Mouse (Mus musculus): ENCODE measurements around the gene Tfpi. TPM values are rescaled to one million over a fixed set of nuclear protein-coding genes. Genes with fewer than 3 reads are reported as not detected.

Tfpi gene
- polyA plus RNA-seq (2014; fragmentation: Nextera tagmentation; extraction: Ambion mirVana): 14.3 and 17.2 TPM in 2 replicates

DNA sequence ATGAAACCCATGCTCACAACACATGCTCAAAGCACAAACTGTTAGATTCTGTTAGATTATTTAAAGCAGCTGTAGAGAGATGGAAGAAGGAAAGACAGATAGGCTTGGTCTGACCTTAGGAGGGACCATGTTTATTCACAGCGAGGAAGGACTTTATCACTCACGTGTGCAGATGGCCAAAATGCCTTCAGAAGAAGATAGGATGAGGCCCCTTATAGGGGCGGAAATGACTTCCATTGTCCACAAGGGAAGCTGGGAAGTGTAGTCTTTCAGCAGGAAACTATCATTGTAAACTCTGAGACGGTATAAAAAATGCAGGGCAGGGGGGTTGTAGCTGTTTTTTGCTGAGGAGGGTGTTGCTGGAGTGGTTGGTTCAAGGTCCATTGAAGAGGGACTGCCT, at the start of gene Tfpi:
Tfpi (minus strand) TSS at position 199 of the 400 bp plus-strand sequence.
- no peak within 1 kb of the TSS for H3K4me2 ChIP-seq (ENCODE audit: low read length)

DNA sequence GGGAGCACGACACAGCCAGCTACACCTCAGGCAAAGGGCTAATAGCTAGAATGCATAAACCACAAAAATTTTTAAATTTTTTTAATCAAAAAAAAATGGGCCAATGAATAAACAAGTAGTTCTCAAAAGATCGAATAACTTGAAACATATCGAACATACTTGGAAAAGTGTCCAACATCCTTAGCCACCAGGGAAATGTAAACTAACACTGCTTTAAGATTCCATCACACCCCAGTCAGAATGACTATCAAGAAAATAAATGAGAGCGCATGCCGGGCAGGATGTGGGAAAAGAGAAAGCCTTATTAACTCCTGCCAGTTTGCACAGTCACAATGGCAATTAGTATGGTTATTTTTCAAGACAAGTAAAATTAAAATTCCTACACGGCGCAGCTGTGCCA, 49.6 kb upstream of the Tfpi start:
- no peak overlapping the region for H3K4me3 ChIP-seq (ENCODE audit: low read depth, low read length)
- no peaks in the 10 kb centered on the region for H3K9me3 ChIP-seq (replicated peaks; ENCODE audit: control insufficient read depth, low read length)
- no peak overlapping the region for H3K27ac ChIP-seq (ENCODE audit: low read depth, low read length)
- 70% methylated on average over 7 of the region's 7 CpGs for WGBS
- H3K4me1 ChIP-seq (ENCODE audit: control insufficient read depth, insufficient read depth, low read length): no peaks in the 10 kb centered on the region
- H3K27me3 ChIP-seq (replicated peaks; ENCODE audit: control insufficient read depth, insufficient read depth, low read length): no peaks in the 10 kb centered on the region
- H3K36me3 ChIP-seq (ENCODE audit: control insufficient read depth, insufficient read depth, low read length): no peaks in the 10 kb centered on the region
- no peak overlapping the region for H3K4me2 ChIP-seq (ENCODE audit: low read length)
- ATAC-seq: no peak
- no peak for DNase-seq (ENCODE audit: low spot score)
- no peak overlapping the region for H3K9ac ChIP-seq (ENCODE audit: low read length)

More for the DNA sequence above, at the start of gene Tfpi:
- no peak for ATAC-seq
- H3K27ac ChIP-seq (ENCODE audit: low read depth, low read length): no peak within 1 kb of the TSS
- WGBS: 76% methylated on average over 4 of the region's 4 CpGs
- no peaks in the 10 kb centered on the region for H3K36me3 ChIP-seq (ENCODE audit: control insufficient read depth, insufficient read depth, low read length)
- H3K4me3 ChIP-seq (ENCODE audit: low read depth, low read length): no peak within 1 kb of the TSS
- no peaks in the 10 kb centered on the region for H3K27me3 ChIP-seq (replicated peaks; ENCODE audit: control insufficient read depth, insufficient read depth, low read length)
- DNase-seq (ENCODE audit: low spot score): no peak
- no peaks in the 10 kb centered on the region for H3K4me1 ChIP-seq (ENCODE audit: control insufficient read depth, insufficient read depth, low read length)
- no peak within 1 kb of the TSS for H3K9ac ChIP-seq (ENCODE audit: low read length)
- H3K9me3 ChIP-seq (replicated peaks; ENCODE audit: control insufficient read depth, low read length): no peaks in the 10 kb centered on the region

DNA sequence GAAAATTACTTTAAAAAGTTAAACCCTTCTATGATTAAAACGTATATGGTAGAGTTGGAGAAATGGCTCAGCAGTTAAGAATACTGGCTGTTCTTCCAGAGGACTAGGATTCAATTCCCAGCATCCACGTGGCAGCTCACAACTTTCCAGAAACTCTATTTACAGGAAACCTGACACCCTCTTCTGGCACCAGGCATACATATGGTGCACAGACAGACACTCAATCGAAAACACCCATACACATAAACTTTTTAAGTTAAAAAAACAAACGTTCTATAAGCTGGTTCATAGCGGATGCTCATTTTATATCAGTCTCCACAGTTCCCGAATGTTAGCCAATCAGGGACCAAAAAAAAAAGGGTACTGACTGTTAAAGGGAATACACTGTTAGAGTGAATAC, 49.2 kb upstream of the Tfpi start:
- WGBS: 77% methylated on average over 6 of the region's 6 CpGs
- DNase-seq (ENCODE audit: low spot score) (no peak), ATAC-seq (no peak)
- no peak overlapping the region for H3K4me3 ChIP-seq (ENCODE audit: low read depth, low read length)
- H3K4me1 ChIP-seq (ENCODE audit: control insufficient read depth, insufficient read depth, low read length): no peaks in the 10 kb centered on the region
- H3K36me3 ChIP-seq (ENCODE audit: control insufficient read depth, insufficient read depth, low read length): no peaks in the 10 kb centered on the region
- H3K4me2 ChIP-seq (ENCODE audit: low read length): no peak overlapping the region
- no peaks in the 10 kb centered on the region for H3K9me3 ChIP-seq (replicated peaks; ENCODE audit: control insufficient read depth, low read length)
- H3K9ac ChIP-seq (ENCODE audit: low read length): no peak overlapping the region
- no peaks in the 10 kb centered on the region for H3K27me3 ChIP-seq (replicated peaks; ENCODE audit: control insufficient read depth, insufficient read depth, low read length)
- no peak overlapping the region for H3K27ac ChIP-seq (ENCODE audit: low read depth, low read length)

DNA sequence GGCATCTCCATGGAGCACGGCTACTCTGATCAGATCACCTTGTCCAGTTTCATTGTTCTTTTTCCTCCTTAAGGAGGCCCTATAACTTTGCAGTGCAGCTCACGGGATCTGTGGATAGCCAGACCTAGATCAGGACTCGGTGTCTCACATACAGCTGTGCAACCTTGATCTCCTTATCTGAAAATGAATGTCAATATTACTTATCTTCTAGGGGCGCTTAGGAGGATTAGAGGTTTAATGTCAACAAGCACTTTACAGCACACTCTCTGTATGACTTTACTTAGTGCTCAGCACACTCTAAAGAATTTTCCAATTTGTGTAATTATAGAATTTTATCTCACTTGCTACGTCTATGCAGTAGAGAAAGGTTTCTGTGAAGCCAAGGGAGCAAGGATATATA, 48.5 kb upstream of the Tfpi start:
- WGBS: 89% methylated on average over 5 of the region's 5 CpGs
- no peak overlapping the region for H3K4me3 ChIP-seq (ENCODE audit: low read depth, low read length)
- no peaks in the 10 kb centered on the region for H3K9me3 ChIP-seq (replicated peaks; ENCODE audit: control insufficient read depth, low read length)
- no peak overlapping the region for H3K27ac ChIP-seq (ENCODE audit: low read depth, low read length)
- no peaks in the 10 kb centered on the region for H3K36me3 ChIP-seq (ENCODE audit: control insufficient read depth, insufficient read depth, low read length)
- no peak for DNase-seq (ENCODE audit: low spot score)
- ATAC-seq: no peak
- no peak overlapping the region for H3K4me2 ChIP-seq (ENCODE audit: low read length)
- H3K9ac ChIP-seq (ENCODE audit: low read length): no peak overlapping the region
- no peaks in the 10 kb centered on the region for H3K27me3 ChIP-seq (replicated peaks; ENCODE audit: control insufficient read depth, insufficient read depth, low read length)
- no peaks in the 10 kb centered on the region for H3K4me1 ChIP-seq (ENCODE audit: control insufficient read depth, insufficient read depth, low read length)

DNA sequence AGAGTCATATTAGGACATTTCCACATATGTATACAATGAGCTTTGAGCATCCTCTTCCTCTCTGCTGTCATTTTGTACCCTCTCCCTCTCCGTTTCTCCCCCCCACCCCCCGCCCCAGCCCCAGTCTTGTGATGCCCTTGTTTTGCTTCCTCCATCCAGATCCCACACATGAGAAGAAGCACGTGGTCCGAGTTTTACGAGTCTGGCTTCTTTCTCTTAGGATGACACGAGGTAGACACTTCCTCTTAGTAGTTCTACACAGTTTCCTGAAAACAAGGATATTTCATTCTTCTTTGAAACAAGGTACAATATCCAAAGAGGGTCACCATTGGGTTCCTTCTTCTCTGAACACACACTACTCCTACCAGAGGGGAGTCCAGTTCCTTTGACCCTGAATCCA, 47.4 kb upstream of the Tfpi start:
- WGBS: 87% methylated on average over 6 of the region's 6 CpGs
- no peaks in the 10 kb centered on the region for H3K36me3 ChIP-seq (ENCODE audit: control insufficient read depth, insufficient read depth, low read length)
- H3K27me3 ChIP-seq (replicated peaks; ENCODE audit: control insufficient read depth, insufficient read depth, low read length): no peaks in the 10 kb centered on the region
- H3K4me3 ChIP-seq (ENCODE audit: low read depth, low read length): no peak overlapping the region
- ATAC-seq: no peak
- no peaks in the 10 kb centered on the region for H3K9me3 ChIP-seq (replicated peaks; ENCODE audit: control insufficient read depth, low read length)
- no peak for DNase-seq (ENCODE audit: low spot score)
- H3K4me1 ChIP-seq (ENCODE audit: control insufficient read depth, insufficient read depth, low read length): no peaks in the 10 kb centered on the region
- no peak overlapping the region for H3K9ac ChIP-seq (ENCODE audit: low read length)
- H3K27ac ChIP-seq (ENCODE audit: low read depth, low read length): no peak overlapping the region
- no peak overlapping the region for H3K4me2 ChIP-seq (ENCODE audit: low read length)

DNA sequence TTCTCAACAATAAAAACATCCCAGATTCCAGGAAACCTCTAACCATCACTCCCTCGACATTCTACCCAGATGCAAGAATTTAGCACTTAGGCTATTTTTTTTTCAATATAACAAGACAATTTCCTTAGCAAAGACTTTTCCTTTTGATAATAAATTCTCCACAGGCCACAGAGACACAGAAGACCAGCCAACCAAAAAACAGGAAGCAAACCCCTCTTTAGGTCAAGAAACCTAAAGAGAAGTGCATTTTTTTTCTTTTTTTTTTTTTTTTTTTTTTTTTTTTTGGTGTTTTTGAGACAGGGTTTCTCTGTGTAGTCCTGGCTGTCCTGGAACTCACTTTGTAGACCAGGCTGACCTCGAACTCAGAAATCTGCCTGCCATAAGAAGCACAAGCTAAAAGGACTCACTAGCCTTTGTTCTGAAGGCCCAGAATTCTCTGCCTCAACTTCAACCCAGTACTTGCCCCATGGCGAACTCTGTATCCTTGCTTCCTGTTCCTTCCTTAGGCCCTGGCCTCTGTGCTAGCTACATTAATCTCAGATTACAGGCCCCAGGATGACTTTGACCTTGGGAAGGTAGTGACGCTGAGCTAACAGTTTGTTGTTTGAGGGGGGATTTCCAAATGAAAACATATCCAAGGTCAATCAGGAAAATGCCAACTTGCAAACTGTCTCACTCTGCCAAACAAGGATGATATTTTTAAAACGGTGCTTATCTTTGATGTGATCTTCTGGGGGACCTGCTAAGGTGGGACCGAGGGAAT, 46.7 kb upstream of the Tfpi start:
- no peak overlapping the region for H3K4me3 ChIP-seq (ENCODE audit: low read depth, low read length)
- no peaks in the 10 kb centered on the region for H3K4me1 ChIP-seq (ENCODE audit: control insufficient read depth, insufficient read depth, low read length)
- WGBS: 82% methylated on average over 6 of the region's 6 CpGs
- DNase-seq (ENCODE audit: low spot score) (no peak), ATAC-seq (no peak)
- H3K9ac ChIP-seq (ENCODE audit: low read length): no peak overlapping the region
- no peak overlapping the region for H3K27ac ChIP-seq (ENCODE audit: low read depth, low read length)
- no peak overlapping the region for H3K4me2 ChIP-seq (ENCODE audit: low read length)
- H3K36me3 ChIP-seq (ENCODE audit: control insufficient read depth, insufficient read depth, low read length): no peaks in the 10 kb centered on the region
- no peaks in the 10 kb centered on the region for H3K9me3 ChIP-seq (replicated peaks; ENCODE audit: control insufficient read depth, low read length)
- H3K27me3 ChIP-seq (replicated peaks; ENCODE audit: control insufficient read depth, insufficient read depth, low read length): no peaks in the 10 kb centered on the region

DNA sequence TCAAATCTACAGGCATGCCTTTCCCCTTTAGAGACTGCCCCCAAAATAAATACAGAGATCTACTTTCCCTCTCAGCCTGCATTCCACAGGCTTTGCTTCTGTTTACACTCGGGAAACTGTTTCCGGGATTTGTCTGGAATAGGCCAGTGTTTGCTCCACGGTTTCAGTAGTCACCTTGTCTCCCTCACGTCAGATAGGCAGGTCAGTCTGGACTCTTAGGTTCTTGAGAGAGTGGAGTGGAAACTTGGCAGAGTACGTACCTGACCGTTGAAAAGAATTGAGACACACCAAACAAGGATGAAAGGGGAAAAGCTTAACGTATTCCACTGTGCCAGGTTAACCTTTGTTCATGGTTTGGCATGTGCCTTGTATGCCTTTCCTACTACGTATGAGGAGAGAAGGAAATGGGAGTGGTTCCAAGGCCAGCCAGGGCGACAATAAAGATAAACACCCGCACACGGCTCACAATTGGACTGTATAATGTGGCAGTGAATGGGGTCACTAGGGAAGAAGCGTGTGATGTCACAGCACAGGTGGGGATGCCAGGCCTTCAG, 43.0 kb upstream of the Tfpi start:
- Histone ChIP-seq H3K4me3 (ENCODE audit: low read depth, low read length) (no peak overlapping the region), H3K9ac (ENCODE audit: low read length) (no peak overlapping the region), H3K27me3 (replicated peaks; ENCODE audit: control insufficient read depth, insufficient read depth, low read length) (no peaks in the 10 kb centered on the region), H3K9me3 (replicated peaks; ENCODE audit: control insufficient read depth, low read length) (no peaks in the 10 kb centered on the region), H3K36me3 (ENCODE audit: control insufficient read depth, insufficient read depth, low read length) (no peaks in the 10 kb centered on the region), H3K4me2 (ENCODE audit: low read length) (no peak overlapping the region), H3K4me1 (ENCODE audit: control insufficient read depth, insufficient read depth, low read length) (no peaks in the 10 kb centered on the region), H3K27ac (ENCODE audit: low read depth, low read length) (no peak overlapping the region)
- 72% methylated on average over 12 of the region's 12 CpGs for WGBS
- DNase-seq (ENCODE audit: low spot score): no peak
- no peak for ATAC-seq

DNA sequence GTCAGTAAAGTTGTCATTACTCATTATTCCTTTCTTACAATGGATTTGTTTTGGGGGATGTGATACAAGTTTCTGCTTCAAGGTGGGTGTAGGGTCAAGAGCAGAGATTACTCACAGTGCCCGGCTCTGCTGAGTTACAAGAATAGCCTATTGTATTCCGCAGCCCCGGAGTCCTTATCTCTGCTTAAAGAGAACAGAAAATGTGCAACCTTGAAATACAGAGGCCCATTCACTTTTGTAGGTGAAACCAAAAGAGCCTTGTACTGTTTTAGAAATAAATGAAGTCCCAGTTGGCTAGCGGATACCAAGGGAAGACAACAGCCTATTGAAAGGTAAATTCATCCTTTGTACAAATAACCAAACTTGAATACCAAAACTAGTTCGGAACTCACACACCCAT, 42.2 kb upstream of the Tfpi start:
- no peaks in the 10 kb centered on the region for H3K9me3 ChIP-seq (replicated peaks; ENCODE audit: control insufficient read depth, low read length)
- H3K4me1 ChIP-seq (ENCODE audit: control insufficient read depth, insufficient read depth, low read length): no peaks in the 10 kb centered on the region
- 66% methylated on average over 5 of the region's 5 CpGs for WGBS
- H3K4me2 ChIP-seq (ENCODE audit: low read length): no peak overlapping the region
- ATAC-seq: no peak
- no peaks in the 10 kb centered on the region for H3K27me3 ChIP-seq (replicated peaks; ENCODE audit: control insufficient read depth, insufficient read depth, low read length)
- no peak for DNase-seq (ENCODE audit: low spot score)
- no peak overlapping the region for H3K4me3 ChIP-seq (ENCODE audit: low read depth, low read length)
- H3K27ac ChIP-seq (ENCODE audit: low read depth, low read length): no peak overlapping the region
- H3K36me3 ChIP-seq (ENCODE audit: control insufficient read depth, insufficient read depth, low read length): no peaks in the 10 kb centered on the region
- no peak overlapping the region for H3K9ac ChIP-seq (ENCODE audit: low read length)

DNA sequence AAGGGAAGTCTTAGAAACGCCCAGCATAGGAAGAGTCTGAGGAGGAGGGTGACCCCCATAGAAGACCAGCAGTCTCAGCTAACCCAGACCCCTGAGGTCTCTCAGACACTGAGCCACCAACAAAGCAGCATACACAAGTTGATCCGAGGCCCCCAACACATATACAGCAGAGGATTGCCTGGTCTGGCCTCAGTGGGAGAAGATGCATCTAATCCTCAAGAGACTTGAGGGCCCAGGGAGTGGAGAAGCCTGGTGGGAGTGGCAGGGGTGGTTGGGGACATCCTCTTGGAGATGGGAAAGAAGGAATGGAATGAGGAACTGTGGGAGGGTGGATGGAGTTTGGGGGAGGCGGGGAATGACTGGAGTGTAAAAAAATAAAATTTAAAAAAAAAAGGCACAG, 36.7 kb upstream of the Tfpi start:
- no peak for ATAC-seq
- H3K36me3 ChIP-seq (ENCODE audit: control insufficient read depth, insufficient read depth, low read length): no peaks in the 10 kb centered on the region
- H3K27me3 ChIP-seq (replicated peaks; ENCODE audit: control insufficient read depth, insufficient read depth, low read length): no peaks in the 10 kb centered on the region
- no peak for DNase-seq (ENCODE audit: low spot score)
- no peak overlapping the region for H3K4me2 ChIP-seq (ENCODE audit: low read length)
- 85% methylated on average over 3 of the region's 3 CpGs for WGBS
- no peaks in the 10 kb centered on the region for H3K9me3 ChIP-seq (replicated peaks; ENCODE audit: control insufficient read depth, low read length)
- H3K4me1 ChIP-seq (ENCODE audit: control insufficient read depth, insufficient read depth, low read length): no peaks in the 10 kb centered on the region
- no peak overlapping the region for H3K27ac ChIP-seq (ENCODE audit: low read depth, low read length)
- H3K4me3 ChIP-seq (ENCODE audit: low read depth, low read length): no peak overlapping the region
- H3K9ac ChIP-seq (ENCODE audit: low read length): no peak overlapping the region

Data from forebrain, embryonic 14.5 days (tissue).